Mouse (Mus musculus): ENCODE measurements around the gene Gm20924. TPM values are rescaled to one million over a fixed set of nuclear protein-coding genes. Genes with fewer than 3 reads are reported as not detected.
"Not testable (repeated sequence)": the region's sequence is repeated elsewhere in the genome, so short reads cannot be mapped to it uniquely, and the experiment has no call there.

Gene Gm20924
- polyA plus RNA-seq (2015; fragmentation: Nextera tagmentation; extraction: Ambion mirVana), result not detected in 2 replicates

DNA sequence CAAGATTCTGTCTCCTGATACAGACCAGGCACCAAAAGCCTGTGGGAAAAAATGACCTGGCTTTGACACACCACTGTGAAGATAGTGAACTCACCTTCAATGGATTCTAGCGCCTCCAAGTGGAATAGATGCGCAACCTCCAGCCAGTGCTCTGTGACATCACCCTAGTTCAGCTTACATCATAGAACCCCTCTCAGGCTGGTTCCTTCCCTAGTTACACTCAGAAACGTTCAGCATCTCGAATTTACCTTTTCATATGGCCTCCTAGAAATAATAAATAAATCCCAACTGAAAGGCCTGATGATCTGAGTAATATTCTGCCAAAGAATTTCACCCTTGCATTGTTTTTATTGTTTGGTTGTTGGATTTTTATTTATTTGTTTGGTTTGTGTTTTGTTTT lies at the start of gene Gm20924:
Gene Gm20924 (minus strand): TSS at position 101 of the 400 bp plus-strand sequence.
- H3K4me1 ChIP-seq (replicated peaks); ATAC-seq (ENCODE audit: insufficient read depth); H3K36me3 ChIP-seq (replicated peaks); H3K9me3 ChIP-seq (replicated peaks); H3K4me2 ChIP-seq; H3K27ac ChIP-seq (replicated peaks); H3K9ac ChIP-seq; H3K27me3 ChIP-seq; H3K4me3 ChIP-seq (replicated peaks): not testable (repeated sequence)
- WGBS (ENCODE audit: insufficient replicate concordance), result no CpG with 5 or more reads among the region's 4 CpGs

Other genes with a start within 250 kb of the Gm20924 start
- gene Gm20736, start 170.2 kb upstream of the Gm20924 start, polyA plus RNA-seq (2015; fragmentation: Nextera tagmentation; extraction: Ambion mirVana), result not detected in 2 replicates